Mouse (Mus musculus): ENCODE measurements around the gene Idh1.
A peak's percentile ranks its signal among the peaks of the same experiment; 100 is the strongest.
"Not testable (repeated sequence)": the region's sequence is repeated elsewhere in the genome, so short reads cannot be mapped to it uniquely, and the experiment has no call there.

Idh1 gene

DNA sequence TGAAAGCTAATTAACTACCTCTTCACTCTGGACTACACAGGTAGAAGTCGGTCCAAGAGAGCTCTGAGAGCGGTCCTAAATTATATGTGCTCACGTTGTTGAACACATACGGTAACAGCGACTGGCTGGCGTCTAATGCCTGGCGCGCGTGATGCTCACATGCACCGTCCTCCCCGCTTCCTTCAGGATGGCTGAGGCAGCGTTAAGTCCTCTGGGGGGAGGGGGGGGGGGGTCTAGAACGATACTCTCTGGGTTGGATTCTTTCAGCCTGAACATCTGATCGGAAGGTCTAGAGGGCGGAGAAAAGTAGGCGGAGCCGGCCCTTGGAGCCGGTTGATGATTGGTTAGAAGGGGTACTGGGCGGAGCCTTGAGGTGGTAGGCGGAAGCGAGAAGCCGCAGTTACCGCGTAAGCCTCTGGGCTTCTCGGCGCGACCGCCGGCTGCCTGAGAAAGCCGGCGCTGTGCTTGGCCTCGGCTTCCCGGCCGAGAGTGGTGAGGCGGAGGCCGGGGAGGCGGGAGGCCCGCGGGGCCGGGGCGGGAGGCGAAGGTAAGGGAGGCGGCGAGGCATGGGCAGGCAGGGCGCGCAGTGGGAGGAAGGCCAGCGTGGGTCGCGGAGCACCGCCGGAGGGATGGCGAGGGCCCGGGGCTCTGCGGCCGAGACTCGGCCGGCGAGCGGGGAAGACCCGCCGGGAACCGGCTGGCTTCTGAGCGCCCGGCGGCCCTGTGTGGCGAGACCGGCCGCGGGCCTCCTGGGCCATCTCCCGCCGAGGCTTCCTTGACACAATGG, at the start of gene Idh1, which contains the start of gene Pikfyve:
Gene Idh1 (minus strand): TSS at position 214 of the 787 bp plus-strand sequence.
Gene Pikfyve (plus strand): TSS at position 397 of the 787 bp plus-strand sequence.
- peak; percentile 88 to 96 for DNase-seq (ENCODE audit: low read depth in 1 of 2, low spot score in 2 of 2)

DNA sequence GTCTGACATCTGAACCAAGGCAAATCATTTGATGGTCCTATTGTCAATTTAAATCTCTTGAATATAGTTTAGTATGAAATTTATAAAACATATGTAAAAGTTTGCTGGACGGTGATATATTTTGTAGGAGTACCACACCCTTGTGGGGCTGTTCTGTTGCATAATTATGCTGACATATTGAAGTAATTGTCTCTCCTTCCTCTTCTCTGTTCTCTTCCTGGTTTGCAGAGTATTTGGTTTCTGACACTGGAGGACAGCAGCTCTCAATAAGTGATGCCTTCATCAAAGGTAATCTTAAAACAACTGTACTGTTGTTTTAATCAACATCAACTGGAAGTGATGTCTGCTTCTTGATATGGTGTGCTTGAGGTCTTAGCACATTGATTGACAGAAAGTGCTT, 44.3 kb upstream of the Idh1 start:
- DNase-seq (ENCODE audit: low read depth in 1 of 2, low spot score in 2 of 2): no peak

DNA sequence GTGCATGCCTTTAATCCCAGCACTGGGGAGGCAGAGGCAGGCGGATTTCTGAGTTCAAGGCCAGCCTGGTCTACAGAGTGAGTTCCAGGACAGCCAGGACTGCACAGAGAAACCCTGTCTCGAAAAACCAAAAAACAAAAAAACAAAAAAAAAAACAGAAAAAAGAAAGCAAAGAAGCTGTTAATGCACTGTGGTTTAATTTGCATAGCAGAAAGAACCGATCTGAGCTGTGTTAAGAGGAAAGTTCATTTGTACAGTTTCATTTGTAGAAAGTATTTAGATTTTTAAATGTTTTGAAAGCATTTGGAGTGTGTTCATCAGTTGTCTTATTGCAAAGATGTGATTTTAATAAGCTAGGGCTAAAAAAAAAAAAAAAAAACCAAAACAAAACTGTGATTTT, 43.5 kb upstream of the Idh1 start:
- not testable (repeated sequence) for DNase-seq (ENCODE audit: low read depth in 1 of 2, low spot score in 2 of 2)

DNA sequence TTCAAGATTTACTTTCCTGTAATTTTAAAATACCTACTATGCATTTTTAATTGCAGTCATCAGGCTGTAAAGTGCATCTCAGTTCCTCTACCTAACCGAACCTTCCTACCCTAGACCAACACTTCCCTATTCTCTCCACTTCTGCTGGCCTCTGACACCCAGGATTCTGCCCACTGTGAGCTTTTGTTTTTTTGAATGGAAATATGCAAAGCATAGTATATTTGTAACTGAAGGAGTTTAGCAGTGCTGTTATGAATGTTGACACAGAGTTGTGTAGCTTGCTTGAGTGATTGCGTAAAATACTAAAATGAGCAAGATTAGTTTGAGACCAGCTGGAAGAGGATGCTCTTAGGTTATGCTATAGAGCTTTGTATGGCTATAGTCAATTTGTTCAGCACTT, 41.4 kb upstream of the Idh1 start:
- no peak for DNase-seq (ENCODE audit: low read depth in 1 of 2, low spot score in 2 of 2)

DNA sequence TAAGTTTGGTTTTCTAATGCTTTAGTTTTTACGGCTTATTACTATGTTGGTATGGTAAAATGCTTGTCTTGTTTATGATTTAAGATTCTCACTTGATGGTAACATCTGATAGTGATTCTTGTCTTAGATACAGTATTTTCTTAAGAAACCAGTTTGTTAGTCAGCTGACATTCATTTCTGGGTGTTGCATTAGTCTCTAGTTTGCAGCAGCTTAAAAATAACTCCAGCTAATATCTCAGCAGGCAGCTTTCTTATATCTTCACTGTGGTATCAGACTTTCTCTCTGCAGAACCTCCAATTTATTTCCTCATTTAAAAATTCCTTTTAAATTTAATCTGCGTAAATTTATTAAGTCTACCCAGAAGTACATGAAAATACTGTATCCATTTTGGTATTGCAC, 37.4 kb upstream of the Idh1 start:
- no peak for DNase-seq (ENCODE audit: low read depth in 1 of 2, low spot score in 2 of 2)

DNA sequence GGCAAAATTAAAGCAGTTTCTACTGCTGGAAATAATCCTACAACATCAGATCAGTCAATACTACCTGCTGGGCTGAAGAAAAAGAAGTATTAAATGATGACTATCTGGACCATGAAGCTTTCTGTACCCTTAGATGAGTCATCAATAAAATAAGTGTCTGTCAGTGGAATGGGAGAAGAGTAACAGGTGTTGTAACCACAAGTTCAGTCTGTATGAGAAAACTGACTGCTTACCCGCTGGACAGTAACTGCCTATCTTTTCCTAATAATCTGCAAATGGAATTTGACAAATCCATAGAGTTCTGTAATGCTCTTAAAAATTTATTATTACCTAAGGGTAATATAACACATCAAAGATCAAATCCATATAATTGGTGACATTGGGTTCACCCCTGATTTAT, 31.7 kb upstream of the Idh1 start:
- no peak for DNase-seq (ENCODE audit: low read depth in 1 of 2, low spot score in 2 of 2)

DNA sequence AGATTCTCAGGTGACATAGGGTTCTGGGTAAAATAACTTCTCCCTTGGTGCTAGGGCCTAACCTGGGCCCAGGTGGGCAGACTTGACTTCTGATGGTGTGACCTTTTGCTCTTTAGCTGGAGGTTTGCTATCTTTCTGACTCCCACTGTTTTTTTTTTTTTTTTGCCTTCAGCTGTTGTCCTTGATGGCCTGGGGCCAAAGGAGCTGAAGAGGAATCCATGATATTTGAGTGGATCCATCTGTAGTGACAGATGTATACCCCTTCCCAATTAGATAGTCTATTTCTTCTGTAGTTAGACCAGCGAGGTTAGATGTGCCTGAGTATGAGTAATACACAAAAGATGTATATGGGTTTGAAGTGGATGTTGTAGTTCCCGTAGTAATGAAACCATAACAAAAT, 31.3 kb upstream of the Idh1 start:
- no peak for DNase-seq (ENCODE audit: low read depth in 1 of 2, low spot score in 2 of 2)

DNA sequence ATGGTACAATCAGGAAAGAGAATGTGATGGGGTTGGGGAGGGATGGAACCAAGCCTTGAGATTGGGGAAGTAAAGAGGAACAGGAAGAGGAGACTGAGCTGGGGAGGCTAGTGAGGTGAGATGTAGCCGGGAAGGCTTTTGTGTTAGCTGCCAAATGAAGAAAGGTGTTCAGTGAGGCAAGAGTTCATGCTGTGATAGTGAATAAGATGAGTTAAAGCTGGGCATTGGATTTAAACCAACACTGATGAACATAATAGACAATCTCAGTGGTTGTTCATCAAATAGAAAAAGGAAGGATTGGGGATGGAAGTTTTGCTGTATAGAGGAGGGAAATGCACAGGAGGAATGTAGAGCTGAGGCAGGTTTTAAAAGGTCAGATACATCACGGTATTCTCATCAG, 26.9 kb upstream of the Idh1 start:
- DNase-seq (ENCODE audit: low read depth in 1 of 2, low spot score in 2 of 2): no peak

DNA sequence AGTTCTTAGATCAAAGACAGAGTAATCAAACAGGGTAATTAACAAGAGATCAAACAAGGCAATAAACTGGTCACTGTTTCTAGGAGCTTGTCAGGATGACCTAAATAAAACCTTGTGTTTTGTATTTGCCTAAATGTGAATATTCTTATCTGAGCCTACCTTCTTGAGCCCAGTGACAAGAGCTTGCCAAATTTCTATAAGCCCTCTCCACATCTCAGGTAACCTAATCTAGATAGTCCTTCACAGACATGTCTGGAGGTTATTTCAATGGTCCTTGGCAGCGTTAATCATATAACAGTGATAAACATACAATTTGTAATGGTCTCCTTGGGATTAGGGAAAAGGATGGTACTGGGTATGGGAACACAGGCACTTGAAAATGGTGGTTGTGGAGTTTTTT, 18.0 kb upstream of the Idh1 start:
- DNase-seq (ENCODE audit: low read depth in 1 of 2, low spot score in 2 of 2): no peak

DNA sequence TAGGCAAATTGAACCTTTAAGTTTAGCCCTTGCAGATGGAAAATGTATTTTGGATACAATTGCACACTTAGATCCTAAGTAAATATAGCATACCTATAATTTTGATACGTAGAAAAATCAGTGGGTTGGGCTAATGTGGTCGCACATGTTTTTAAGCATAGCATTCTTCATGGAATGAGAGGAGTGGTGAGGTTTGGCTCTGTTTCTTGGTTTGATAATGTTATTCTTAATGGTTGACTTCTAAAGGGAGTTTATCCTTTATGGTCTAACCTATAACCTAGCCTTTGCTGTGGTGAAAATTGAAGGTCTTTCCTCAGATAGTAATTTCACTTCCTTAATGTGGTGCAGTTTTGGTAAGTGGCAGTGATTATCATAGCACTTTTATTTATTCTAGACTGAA, 12.6 kb upstream of the Idh1 start:
- DNase-seq (ENCODE audit: low read depth in 1 of 2, low spot score in 2 of 2): no peak

DNA sequence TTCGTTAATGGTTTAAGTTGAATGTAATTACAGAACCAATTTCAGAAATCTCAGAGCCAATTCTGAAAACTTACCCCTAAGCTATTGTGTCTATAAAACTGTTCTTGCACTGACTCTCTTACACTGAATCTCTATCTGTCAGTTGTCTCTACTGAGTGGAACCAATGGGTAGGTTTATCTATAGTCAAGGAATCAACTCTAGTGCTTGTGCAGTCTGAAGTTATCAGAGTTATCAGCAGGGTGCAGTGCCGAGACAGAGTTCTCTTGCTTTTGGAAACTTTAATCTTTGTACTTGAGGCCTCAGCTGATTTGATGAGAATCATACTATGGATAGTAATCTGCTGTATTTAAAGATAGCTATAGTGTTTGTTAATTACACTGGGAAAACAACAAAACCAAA, 12.1 kb upstream of the Idh1 start:
- DNase-seq (ENCODE audit: low read depth in 1 of 2, low spot score in 2 of 2): no peak

DNA sequence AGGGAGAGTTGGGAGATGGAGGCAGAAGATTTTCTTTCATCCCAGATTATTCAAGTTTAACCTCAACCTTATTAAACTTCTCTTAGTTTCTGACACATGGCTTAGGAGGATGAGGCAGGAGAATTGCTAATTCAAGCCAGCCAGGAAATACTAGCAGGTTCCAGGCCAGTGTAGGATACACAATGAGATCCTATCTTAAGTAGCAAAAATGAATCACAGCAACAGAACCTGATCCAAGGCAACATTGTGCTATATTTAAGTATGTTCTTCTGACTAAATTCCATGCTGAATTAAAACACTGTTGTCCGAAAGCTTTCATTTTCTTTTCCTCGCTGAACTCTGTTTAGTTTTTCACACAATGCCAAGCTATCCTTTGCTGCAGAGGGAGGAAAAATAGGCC, 6.9 kb upstream of the Idh1 start:
- no peak for DNase-seq (ENCODE audit: low read depth in 1 of 2, low spot score in 2 of 2)

DNA sequence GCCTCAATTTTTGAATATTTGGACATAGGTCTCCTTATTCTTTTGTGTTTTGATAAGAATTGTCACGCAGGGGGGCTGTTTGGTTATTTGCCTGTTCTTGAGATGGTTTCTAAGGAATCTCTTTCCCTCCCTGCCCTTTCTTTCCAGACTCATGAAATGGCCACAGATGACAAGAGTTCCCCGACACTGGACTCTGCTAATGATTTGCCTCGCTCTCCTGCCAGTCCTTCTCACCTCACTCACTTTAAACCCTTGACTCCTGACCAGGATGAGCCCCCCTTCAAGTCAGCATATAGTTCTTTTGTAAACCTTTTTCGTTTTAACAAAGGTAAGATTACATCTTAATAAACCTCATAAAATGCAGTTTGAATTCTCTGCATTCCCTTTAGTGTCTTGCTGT, 3.9 kb upstream of the Idh1 start:
- DNase-seq (ENCODE audit: low read depth in 1 of 2, low spot score in 2 of 2): no peak

DNA sequence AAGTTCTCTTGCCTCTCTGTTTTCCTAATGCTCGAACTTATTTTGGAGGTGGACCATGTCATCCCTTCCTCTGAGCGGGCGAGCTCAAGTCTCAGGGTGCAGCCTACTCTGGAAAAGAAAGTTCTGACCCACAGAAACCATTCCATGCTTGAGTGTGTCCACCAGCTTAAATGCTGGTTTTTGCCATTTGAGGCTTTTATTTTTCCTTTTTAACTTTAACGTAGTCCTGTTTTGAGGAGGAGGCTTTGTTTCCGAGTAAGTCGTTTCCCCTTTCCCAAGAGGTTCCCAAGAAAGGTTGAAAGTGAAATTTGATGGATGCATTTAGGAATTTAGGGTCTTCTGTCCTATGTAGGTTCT, 752 bp upstream of the Idh1 start:
- no peak for DNase-seq (ENCODE audit: low read depth in 1 of 2, low spot score in 2 of 2)

DNA sequence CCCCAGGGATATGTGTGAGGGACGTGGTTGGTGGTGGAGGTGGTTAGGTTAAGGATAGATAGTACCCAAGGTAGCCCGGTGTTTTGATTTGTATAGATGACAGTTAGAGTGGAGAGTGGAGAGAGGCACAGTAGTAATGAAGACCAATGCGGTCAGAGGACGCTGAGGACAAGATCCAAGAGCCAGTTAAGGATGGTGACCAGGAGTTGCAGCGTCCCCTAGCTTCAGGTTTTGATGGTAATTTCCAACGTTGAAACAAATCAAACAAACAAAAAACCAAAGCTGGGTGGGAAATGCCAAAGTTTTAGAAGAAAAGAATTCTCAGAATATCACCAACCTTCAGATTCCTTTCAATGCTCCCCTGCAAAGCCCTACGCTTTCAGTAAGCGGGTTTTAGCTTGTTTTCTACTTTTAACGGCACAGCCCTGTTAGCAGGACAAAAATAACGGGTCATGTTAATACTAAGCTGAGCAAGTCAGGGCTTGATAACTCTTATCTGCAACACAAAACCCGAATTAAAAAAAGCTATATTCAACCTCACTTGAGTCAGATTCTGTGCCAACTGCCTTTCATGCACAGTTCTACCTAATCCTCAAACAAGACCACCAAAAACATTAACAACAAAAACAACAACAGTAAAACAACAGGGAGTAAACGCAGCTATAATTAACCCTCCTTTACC, 635 bp downstream of the Idh1 start:
- no peak for DNase-seq (ENCODE audit: low read depth in 1 of 2, low spot score in 2 of 2)

DNA sequence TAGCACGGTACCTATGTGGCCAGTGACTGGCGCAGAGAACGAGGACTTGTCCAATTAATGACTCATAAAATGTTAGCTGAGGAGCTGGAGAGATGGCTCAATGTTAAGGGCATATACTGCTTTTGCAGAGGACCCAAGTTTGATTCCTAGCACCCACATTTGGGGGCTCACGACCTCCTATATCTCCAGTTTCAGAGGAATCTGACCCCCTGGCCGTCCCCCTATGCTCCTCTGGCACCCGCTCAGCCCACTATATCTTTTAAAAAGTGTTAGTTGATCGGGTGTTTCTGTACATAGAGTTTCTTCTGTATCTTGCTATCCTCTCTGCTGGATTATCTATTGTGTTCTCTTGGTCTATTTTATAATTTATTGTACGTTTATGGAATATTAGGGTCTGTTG, 1.3 kb downstream of the Idh1 start:
- DNase-seq (ENCODE audit: low read depth in 1 of 2, low spot score in 2 of 2): no peak

DNA sequence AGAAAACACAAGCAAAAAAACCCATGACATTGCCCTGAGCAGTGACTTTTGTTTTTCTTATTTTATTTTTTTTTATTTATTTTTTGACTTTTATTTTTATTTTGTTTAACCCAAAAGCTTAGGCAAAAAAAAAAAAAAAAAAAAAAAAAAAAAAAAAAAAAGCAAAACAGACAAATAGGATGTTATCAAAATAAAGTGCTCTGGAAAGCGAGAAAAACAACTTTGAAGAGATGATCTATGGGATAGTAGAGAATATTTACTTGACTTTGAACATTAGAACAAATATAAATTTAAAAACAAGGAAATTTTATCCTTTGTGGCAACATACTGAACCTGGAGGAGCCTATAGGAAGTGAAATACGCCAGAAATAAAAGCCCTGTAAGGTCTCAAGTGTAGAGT, 2.3 kb downstream of the Idh1 start:
- no peak for DNase-seq (ENCODE audit: low read depth in 1 of 2, low spot score in 2 of 2)

DNA sequence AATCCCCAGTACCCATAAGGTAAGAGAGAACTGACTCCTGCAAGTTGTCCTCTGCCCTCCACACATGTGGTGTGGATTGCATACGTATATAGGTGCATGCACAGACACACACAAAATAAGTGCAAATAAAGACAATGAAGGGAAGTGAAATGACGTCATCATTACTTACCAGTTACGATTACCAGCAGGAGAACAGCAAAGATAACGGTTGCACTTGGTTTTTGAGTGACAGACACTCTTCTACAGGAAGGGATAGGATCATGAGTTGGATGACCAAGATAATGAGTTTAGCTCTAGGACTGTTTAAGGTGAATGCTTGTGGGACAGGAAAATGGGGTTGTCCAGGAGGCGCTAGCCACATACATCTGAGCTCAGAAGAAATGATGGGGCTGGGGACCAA, 4.8 kb downstream of the Idh1 start:
- no peak for DNase-seq (ENCODE audit: low read depth in 1 of 2, low spot score in 2 of 2)

DNA sequence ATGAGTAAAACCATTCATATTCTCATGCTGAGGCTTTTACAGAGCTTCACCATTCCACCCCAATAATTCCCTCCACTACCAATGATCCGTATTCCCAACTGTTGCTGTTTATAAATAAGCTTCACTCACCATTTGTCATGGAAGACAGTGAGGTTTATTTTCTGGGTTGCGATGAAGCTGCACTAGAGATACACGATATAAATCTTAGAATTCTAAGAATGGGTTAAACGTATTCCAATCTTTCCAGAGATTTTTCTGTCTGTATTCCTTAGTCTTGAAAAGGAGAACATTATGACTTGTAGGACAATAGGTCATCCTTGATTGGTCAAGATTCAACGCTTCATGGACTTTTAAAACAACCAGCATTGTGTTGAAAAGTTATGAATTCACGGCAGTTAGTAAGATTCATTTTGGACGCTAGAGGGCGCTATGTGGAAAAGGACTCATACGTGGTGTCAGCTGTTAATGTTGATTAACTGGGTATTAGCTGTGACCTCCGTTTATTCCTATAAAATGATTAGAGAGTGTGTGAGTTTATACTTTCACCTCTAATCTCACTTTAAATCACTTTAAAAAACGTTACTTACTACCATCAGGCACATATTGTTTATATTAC, 6.6 kb downstream of the Idh1 start:
- DNase-seq (ENCODE audit: low read depth in 1 of 2, low spot score in 2 of 2): peak in 1 of 2 experiments; percentile 24

DNA sequence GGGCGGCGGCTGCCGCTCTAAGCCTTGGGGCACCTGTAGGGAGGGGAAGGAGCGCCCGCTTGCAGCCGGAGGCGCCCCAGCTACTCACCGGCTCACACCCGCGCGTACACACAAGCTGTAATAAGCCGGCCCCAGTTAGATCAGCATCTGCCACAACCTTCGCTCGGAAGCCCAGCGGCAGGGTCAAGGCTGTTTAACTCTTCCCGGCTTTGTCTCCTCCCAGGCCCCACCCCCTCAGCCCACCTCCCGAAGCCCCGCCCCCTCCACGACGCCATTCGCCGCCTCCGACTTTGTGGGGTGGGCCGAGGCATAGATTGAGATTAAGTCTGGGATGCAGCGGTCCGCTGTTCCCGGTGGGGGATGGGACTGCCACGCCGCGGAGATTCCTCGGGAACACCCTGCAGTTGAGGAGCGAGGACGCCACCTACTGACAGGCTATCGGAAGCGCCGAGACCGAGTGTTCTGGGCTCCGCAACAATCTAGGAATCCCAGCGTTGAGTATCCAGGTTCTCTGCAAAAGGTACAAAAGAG, 7.3 kb downstream of the Idh1 start:
- peak; percentile 49 to 75 for DNase-seq (ENCODE audit: low read depth in 1 of 2, low spot score in 2 of 2)

DNA sequence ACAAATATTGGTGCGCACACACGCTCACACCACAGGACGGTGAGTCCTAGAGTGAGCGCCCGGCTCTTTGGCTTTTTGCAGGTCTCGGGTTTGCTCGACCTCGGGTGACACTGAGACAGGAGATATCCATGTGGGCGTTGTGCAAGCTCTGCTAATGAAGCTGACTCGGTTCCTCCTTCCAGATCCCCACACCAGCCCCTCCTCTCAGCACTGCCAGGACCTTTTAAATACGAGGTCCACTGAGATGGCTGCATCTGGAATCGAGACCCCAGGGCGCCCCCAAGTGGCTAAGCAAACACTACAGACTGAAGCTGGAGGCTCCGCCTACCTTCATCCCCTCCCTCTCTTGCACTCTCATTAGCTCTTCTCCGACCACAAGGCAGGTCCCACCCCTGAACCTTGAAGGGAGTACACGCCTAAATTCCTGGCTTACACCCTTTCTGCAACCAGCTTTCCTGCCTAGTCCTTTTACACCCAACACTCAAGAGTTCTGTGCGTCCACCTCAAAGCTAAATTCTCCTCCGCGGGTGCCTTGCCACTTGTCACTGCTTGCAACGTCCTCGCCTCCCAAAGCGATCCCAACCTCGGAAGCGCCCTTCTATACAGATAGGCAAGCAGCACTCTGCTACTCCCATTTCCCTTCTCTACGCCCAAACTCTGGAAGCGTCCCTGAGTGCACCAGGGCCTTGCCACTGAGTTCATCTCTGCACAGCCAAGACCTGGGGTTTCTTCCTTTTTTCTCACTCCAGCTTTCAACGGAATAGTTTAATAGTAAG, 8.0 kb downstream of the Idh1 start:
- DNase-seq (ENCODE audit: low read depth in 1 of 2, low spot score in 2 of 2): peak; percentile 92 to 94

All from monocyte, adult 2 months (primary cell).